Mouse (Mus musculus) E14TG2a.4 (cell line): ENCODE results near the gene Hip1.

Experiments used
- CTCF ChIP-seq: conservative IDR thresholded peaks from 2 replicates; pipeline ENCODE4 v1.5.1; 2014; ENCODE audit warnings: low read length
- NANOG ChIP-seq: IDR thresholded peaks from 2 replicates; pipeline ENCODE4 v1.6.1; 2014; ENCODE audit warnings: borderline replicate concordance, low read length, mixed read lengths

DNA sequence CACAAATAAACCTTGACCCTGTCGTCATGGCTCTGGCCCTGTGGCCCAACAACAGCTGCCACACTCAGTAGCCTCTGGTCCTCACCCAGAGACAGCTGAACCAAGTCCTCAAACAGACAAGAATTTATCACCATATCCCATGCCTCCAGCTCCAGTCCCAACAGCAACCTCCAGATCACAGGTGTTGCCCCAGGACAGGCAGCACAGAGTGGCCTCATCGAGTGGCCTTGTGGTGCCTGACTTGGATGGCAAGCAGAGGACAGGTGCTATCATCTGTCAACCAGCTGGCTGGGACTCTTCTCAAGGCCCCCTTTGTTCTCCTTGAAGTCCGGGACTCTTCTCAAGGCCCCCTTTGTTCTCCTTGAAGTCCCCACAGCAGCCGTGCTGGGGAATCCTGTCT is 31.8 kb downstream of the Hip1 start:
- no peak for TF ChIP-seq CTCF
- no peak for TF ChIP-seq NANOG
